13 mouse cellular contexts compared by ENCODE assay signal in the genomic region with DNA sequence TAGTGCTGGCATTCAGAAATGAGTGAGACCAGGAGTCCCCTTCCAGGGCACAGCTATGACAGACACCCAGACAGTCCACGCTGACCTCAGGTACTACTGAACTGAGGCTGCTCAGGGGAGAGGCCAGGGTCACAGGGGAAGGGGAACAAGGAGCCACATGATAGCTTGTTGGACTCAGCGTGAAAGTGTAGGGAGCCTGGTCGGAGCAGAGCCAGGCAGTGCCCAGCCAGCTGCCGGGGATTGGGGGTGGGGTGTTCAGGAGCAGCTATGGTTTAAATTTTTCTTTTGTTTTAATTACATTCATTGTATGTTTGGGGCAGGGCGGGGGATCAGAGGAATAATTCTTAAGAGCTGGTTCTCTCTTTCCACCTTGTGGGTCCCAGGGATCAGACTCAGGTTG.
DNase-seq lines count a peak whose midpoint lies in the region; ATAC-seq and TF ChIP-seq lines count a peak whose summit lies in the region.
"Had no signal": no experiment of that assay in that cellular context is flagged by ENCODE, and none has a peak within 500 bp of the region (broad histone marks: within the 10 kb centered on the region; RNA-seq: fewer than 3 reads in every experiment).

No protein-coding gene starts in this region.

- no peak for DNase-seq in heart, postnatal 0 days (ENCODE audit: low spot score)
- DNase-seq in heart, postnatal 14 days, result no peak
- no peak for DNase-seq in midbrain, embryonic 10.5 days (ENCODE audit: low spot score)
- no peak for DNase-seq in midbrain, embryonic 11.5 days (ENCODE audit: low spot score, missing footprints)
- no peak for DNase-seq in midbrain, postnatal 0 days (ENCODE audit: low spot score)
- DNase-seq in cerebellum, adult 18-20 months, result no peak
- DNase-seq: kidney, adult 9 months; lung, postnatal 14 days; spleen, adult 18-20 months; thymus, postnatal 36 days had no signal

- 60% methylated on average over 5 of the region's 5 CpGs for WGBS in heart, postnatal 0 days
- 73% methylated on average over 5 of the region's 5 CpGs for WGBS in midbrain, embryonic 10.5 days
- 72% methylated on average over 5 of the region's 5 CpGs for WGBS in midbrain, embryonic 11.5 days
- WGBS in forebrain, embryonic 15.5 days, result 62% methylated on average over 5 of the region's 5 CpGs
- 75% methylated on average over 5 of the region's 5 CpGs for WGBS in midbrain, postnatal 0 days

- TF ChIP-seq EP300 in heart, postnatal 0 days (IDR thresholded peaks at IDR 0.05; ENCODE audit: low read depth), result no peak

- H3K9me3 ChIP-seq in heart, postnatal 0 days (replicated peaks; ENCODE audit: control insufficient read depth, low read length), result no peaks in the 10 kb centered on the region
- no peaks in the 10 kb centered on the region for H3K9me3 ChIP-seq in midbrain, embryonic 10.5 days (replicated peaks)
- H3K9me3 ChIP-seq in midbrain, embryonic 11.5 days (ENCODE audit: control insufficient read depth, low read length), result no peaks in the 10 kb centered on the region
- H3K9me3 ChIP-seq in forebrain, embryonic 15.5 days, result no peaks in the 10 kb centered on the region
- H3K9me3 ChIP-seq in midbrain, postnatal 0 days (ENCODE audit: low read length), result no peaks in the 10 kb centered on the region

- H3K27ac ChIP-seq in heart, postnatal 0 days (ENCODE audit: low read depth), result peak overlapping the region; percentile 71
- 0 out of 2 replicates have a peak overlapping the region, but pooled peaks have one; percentile 38 for H3K27ac ChIP-seq in midbrain, embryonic 10.5 days (replicated peaks)
- H3K27ac ChIP-seq in midbrain, embryonic 11.5 days (ENCODE audit: low read depth, low read length), result no peak overlapping the region
- H3K27ac ChIP-seq in forebrain, embryonic 15.5 days (replicated peaks), result peak overlapping the region; percentile 72; the same call in 1 of the 2 replicates
- 0 out of 2 replicates have a peak overlapping the region, but pooled peaks have one; percentile 13 for H3K27ac ChIP-seq in midbrain, postnatal 0 days (ENCODE audit: low read depth, low read length)

- H3K9ac ChIP-seq in heart, postnatal 0 days (replicated peaks; ENCODE audit: low read depth, low read length), result no peak overlapping the region
- H3K9ac ChIP-seq in midbrain, embryonic 11.5 days (ENCODE audit: low read length), result no peak overlapping the region
- H3K9ac ChIP-seq in forebrain, embryonic 15.5 days (replicated peaks), result no peak overlapping the region
- no peak overlapping the region for H3K9ac ChIP-seq in midbrain, postnatal 0 days (replicated peaks; ENCODE audit: low read length, poor library complexity, severe bottlenecking)

- H3K4me2 ChIP-seq in heart, postnatal 0 days (ENCODE audit: low read depth, low read length), result no peak overlapping the region
- no peak overlapping the region for H3K4me2 ChIP-seq in midbrain, embryonic 11.5 days
- H3K4me2 ChIP-seq in forebrain, embryonic 15.5 days (replicated peaks), result no peak overlapping the region
- no peak overlapping the region for H3K4me2 ChIP-seq in midbrain, postnatal 0 days (ENCODE audit: low read depth, low read length, poor library complexity, severe bottlenecking)

- H3K4me1 ChIP-seq in heart, postnatal 0 days (ENCODE audit: control insufficient read depth, insufficient read depth), result peaks cover 59% of the 10 kb centered on the region
- H3K4me1 ChIP-seq in midbrain, embryonic 10.5 days, result peaks cover 18% of the 10 kb centered on the region
- no peaks in the 10 kb centered on the region for H3K4me1 ChIP-seq in midbrain, embryonic 11.5 days (ENCODE audit: control insufficient read depth, insufficient read depth, low read length)
- H3K4me1 ChIP-seq in forebrain, embryonic 15.5 days, result peaks cover 28% of the 10 kb centered on the region
- H3K4me1 ChIP-seq in midbrain, postnatal 0 days (ENCODE audit: insufficient read depth, low read length), result no peaks in the 10 kb centered on the region; the same call in 1 of the 2 replicates

- ATAC-seq in heart, postnatal 0 days (ENCODE audit: insufficient read depth, low read depth), result no peak
- ATAC-seq in midbrain, embryonic 11.5 days (ENCODE audit: low FRiP score), result no peak
- ATAC-seq in forebrain, embryonic 15.5 days (replicated peaks), result peak; percentile 23; the same call in 1 of the 2 replicates
- no peak for ATAC-seq in midbrain, postnatal 0 days (ENCODE audit: low FRiP score)
- ATAC-seq: activated CD4-positive, CD25-positive, alpha-beta regulatory T cell, adult 4 months had no signal

- no peak overlapping the region for H3K4me3 ChIP-seq in heart, postnatal 0 days (ENCODE audit: low read depth, low read length)
- H3K4me3 ChIP-seq in midbrain, embryonic 10.5 days, result no peak overlapping the region
- no peak overlapping the region for H3K4me3 ChIP-seq in midbrain, embryonic 11.5 days (ENCODE audit: low read depth, low read length)
- H3K4me3 ChIP-seq in forebrain, embryonic 15.5 days, result no peak overlapping the region
- H3K4me3 ChIP-seq in midbrain, postnatal 0 days (ENCODE audit: low read depth, low read length), result no peak overlapping the region
- H3K4me3 ChIP-seq: erythroblast, embryonic 14.5 days had no signal

- no peak for TF ChIP-seq CTCF in heart, postnatal 0 days (IDR thresholded peaks at IDR 0.05; ENCODE audit: low read depth)
- TF ChIP-seq CTCF in midbrain, postnatal 0 days (IDR thresholded peaks at IDR 0.05), result no peak

- H3K36me3 ChIP-seq in heart, postnatal 0 days (replicated peaks; ENCODE audit: control insufficient read depth, insufficient read depth, low read length), result no peaks in the 10 kb centered on the region
- peaks cover 10% of the 10 kb centered on the region; the same call in 1 of the 2 replicates for H3K36me3 ChIP-seq in midbrain, embryonic 10.5 days
- no peaks in the 10 kb centered on the region for H3K36me3 ChIP-seq in midbrain, embryonic 11.5 days (ENCODE audit: control insufficient read depth, insufficient read depth, low read length)
- H3K36me3 ChIP-seq in forebrain, embryonic 15.5 days, result no peaks in the 10 kb centered on the region
- no peaks in the 10 kb centered on the region for H3K36me3 ChIP-seq in midbrain, postnatal 0 days (ENCODE audit: insufficient read depth, low read length)

- intact Hi-C loops in heart, postnatal 14 days (cut with DNase I), result no loop called here

- H3K27me3 ChIP-seq in heart, postnatal 0 days (ENCODE audit: control insufficient read depth, insufficient read depth, low read length), result no peaks in the 10 kb centered on the region
- H3K27me3 ChIP-seq in midbrain, embryonic 10.5 days (ENCODE audit: low read depth, poor library complexity, severe bottlenecking), result no peaks in the 10 kb centered on the region
- H3K27me3 ChIP-seq in midbrain, embryonic 11.5 days (ENCODE audit: control insufficient read depth, insufficient read depth, low read length), result no peaks in the 10 kb centered on the region
- H3K27me3 ChIP-seq in forebrain, embryonic 15.5 days, result no peaks in the 10 kb centered on the region
- H3K27me3 ChIP-seq in midbrain, postnatal 0 days (ENCODE audit: insufficient read depth, low read length), result no peaks in the 10 kb centered on the region
